Mouse (Mus musculus) A20 (cell line): ENCODE measurements around the gene Hba-a2.
A peak's percentile ranks its signal among the peaks of the same experiment; 100 is the strongest.
"Not testable (repeated sequence)": the region's sequence is repeated elsewhere in the genome, so short reads cannot be mapped to it uniquely, and the experiment has no call there.

Experiments
- DNase-seq: peaks from one replicate; pipeline ENCODE4 v3.0.0-alpha.2; 2011; ENCODE audit warnings: low read depth, low spot score

Gene Hba-a2

DNA sequence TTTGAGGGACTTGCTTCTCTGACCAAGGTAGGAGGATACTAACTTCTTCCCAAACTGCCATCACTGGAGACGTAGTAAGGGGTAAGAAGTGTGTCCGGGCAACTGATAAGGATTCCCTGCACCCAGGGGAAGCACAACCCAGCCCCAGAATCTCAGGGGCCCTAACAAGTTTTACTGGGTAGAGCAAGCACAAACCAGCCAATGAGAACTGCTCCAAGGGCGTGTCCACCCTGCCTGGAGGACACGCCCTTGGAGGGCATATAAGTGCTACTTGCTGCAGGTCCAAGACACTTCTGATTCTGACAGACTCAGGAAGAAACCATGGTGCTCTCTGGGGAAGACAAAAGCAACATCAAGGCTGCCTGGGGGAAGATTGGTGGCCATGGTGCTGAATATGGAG lies at the start of gene Hba-a2:
Gene Hba-a2, plus strand, starts transcription at position 287 of the 400 bp plus-strand sequence.
- not testable (repeated sequence) for DNase-seq

DNA sequence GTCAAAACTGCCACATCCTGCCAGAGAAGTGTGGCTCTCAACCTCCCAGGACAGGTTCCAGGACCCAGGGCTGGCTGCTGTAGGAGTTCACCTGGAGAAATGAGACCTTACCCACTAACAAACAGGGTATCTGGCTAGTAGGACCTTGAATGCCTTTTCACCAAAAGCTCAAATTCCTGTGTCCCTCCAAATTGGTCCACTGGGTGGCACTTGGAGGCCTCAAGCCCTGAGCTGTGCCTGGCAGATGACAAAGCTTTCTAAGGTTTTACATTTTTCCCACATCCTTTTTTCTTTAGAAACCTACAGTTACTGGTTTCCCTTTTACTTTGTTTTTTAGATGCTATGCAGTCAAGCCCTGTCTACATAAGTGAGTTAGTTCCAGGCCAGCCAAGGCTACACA lies 49.2 kb upstream of the Hba-a2 start:
- DNase-seq = peak; percentile 34

DNA sequence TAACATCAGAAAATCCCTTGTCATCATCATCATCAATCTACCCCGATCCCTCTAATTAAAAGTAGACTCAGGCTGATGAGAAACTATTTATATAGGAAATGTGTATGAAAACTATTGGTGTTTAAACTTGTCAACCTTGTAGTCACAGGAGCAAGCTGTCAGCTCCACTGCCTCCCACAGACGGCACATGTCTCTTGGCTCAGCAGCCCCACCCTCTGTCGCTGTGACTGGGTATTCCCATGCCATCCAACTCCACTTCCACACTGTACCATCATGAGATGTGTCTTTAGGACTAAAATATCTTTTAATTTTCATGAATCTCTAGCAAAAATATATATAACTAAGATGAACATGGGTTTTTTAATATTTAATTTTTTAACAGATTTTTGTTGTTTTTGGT lies 47.9 kb upstream of the Hba-a2 start:
- no peak for DNase-seq

DNA sequence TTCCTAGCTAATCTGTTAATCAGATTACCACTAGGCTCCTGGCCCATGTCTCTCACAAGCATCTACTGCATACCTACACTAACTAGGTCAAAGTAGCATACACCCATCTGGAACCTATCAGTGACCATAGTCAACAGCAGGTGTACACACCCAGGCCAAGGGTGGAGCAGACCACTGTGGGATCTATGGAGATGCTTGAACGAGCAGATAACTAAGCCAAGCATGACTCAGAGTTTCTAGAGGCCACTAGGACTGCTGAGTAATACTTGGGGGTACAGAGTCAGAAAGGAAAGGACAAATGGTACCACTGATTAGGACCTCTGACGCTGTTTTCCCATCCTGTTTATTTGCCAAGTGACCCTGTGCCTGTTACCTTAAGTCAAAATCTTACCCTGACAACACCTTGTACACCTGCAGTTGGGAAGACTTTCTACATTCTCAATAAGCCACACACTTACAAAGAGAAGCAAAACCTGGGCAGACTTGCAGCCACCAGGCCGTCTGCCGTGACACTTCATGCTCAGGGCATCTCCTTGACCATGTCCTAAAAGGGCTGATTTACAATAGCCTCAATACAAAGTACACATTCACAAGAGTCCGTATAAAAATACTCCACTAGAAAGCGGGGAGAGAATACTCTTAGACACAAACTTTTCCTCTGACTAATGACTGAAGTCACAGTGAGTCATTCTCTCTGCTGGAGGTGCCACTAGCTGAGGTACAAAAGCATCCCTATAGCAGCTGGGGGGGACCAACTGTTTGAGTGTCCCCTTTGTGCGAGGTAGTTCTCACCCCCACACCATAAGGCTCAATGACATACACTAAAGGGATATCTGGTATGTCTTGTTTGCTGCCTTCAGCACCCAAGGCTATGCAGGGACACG lies 45.2 kb upstream of the Hba-a2 start:
- DNase-seq = no peak

DNA sequence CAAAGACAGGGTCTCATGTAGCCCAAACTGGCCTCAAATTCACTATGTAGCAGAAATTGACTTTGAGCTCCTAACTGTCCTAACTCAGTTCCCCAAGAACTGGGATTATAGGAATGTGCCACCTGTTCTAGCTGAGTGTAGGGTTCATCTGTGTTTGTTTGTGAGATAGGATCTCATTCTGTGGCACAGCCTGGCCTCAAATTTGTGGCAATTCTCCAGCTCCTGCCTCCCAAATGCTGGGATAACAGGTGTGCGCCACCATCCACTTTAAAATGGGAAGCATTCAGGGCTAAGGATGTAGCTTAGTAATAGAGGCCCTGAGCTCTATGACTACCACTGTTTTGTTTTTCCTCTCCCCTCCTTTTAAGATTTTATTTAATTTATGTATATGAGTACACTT lies 43.2 kb upstream of the Hba-a2 start:
- no peak for DNase-seq

DNA sequence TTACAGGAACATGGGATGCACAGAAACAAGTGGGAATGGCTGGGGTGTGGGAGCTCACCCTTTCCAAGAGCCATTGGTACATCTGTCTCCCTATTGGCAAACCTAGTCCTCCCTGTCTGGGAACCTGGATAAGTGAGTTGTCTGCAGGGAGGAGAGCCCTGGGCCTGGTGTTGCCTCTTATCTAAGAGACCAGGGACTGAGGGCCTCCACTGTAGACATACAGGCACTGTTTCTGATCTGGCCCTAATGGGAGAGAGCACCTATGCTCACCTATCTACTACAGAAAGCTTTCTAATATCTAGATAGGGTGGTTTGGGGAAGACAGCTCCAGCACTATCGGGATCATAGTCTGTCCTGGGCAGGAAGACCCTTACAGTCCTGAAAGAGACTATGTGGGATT lies 40.1 kb upstream of the Hba-a2 start:
- no peak for DNase-seq

DNA sequence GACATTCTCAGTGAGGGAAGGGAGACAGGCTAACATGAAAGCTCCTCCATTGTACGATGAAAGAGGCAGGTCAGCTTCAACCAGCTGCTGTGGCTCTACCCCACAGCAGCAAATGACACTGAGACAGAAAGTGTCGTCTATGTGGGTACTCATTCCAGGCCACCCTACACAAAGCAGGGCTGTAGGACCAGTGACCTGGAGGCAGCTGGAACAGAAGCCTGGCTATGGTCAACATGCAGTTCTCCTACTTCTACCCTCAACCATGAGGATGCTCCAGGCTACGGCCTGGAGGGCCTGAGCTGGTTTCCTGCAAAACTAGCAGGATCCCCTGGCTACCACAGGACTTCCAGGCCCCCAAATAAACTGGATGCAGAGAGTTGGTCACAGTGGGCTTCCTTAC lies 39.7 kb upstream of the Hba-a2 start:
- no peak for DNase-seq

DNA sequence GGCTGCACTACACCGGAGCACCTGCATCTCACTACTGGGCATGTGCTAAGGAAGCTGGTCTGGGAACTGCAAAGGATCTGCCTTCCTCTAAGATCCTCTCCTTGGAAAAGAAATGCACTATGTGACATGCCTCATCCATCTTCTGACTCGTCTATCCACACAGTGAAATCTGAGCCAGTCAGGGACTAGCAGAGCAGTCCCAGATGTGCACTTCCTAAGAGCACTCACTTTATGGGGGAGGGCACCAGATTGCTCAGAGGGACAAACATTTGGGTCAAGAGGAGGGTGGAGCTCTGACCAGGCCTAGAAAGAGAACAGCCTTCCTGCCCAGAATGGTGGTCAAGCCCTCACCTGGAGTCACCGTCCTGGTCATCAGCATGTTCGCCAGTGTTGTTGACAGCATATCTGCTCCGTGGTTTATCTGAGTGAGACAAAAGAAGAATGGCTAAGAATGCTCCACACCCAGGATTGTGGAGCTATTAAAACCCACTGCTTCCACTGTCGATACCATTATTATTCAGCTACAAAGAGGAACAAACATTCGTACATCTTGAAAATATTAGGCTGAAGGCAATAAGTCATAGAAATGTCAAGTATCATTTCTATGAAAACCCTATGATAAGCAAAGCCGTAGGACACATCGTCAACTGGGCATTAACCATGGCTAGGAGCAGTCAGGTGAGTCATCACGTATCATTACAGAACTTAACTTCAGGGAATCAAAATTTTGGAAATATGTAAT lies 33.4 kb upstream of the Hba-a2 start:
- no peak for DNase-seq

DNA sequence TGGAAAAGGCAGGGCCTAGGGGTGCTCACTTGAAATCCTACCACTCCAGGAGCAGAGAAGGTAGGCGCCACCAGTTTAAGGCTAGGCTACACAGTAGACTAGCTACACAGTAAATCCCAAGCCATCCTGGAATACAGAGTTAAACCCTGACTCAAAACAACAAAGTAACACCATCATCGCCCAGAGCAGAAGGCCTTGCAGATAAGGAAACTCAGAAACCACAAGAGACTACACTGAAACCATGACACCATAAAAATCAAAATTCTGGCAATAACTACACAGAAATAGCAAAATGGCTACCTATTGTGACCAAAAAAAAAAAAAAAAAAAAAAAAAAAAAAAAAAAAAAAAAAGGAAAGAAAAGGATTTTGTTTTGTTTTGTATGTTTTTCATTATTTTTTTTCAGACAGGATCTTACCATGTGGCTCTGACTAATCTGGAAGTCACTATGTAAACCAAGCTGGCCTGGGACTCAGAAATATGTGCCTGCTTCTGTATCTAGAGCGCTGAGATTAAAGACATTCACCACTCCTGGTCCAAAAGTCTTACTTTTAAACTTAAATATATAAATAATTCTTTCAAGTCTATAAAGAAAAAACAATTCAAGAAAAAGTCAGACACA lies 31.1 kb upstream of the Hba-a2 start:
- DNase-seq = no peak

DNA sequence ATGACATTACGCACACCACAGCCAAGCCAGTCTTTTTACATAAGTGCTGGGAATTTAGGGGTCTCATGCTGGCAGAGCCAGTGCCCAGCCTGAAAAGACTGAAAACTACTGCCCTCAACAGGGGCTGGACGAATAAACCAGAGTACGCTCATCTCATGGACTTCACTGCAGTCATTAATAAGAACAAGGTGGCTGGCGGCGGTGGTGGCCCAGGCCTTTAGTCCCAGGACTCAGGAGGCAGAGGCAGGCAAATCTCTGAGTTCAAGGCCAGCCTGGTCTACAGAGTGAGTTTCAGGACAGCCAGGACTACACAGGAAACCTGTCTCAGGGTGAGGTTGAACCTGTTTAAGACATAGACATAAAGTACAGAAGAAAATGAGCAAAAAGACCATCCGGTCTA lies 30.1 kb upstream of the Hba-a2 start:
- DNase-seq = no peak

DNA sequence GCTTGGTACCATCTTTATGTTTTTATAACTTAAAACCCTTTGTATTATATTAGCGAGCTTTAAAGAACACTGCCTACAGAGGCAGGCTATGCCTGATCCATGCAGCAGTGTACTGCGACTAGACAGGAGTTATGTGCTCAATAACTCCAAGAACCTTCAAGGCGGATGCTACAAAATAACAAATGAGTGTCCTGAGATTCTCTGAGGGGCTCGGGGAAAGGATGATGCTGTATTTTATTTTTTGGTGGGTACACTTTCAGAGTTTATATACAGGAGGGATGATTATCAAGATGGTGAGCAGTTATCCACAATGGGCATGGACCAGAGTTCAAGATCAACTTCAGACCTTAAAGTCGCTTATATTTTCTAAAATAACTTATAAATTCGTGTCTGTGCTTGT lies 29.5 kb upstream of the Hba-a2 start:
- peak; percentile 51 for DNase-seq

DNA sequence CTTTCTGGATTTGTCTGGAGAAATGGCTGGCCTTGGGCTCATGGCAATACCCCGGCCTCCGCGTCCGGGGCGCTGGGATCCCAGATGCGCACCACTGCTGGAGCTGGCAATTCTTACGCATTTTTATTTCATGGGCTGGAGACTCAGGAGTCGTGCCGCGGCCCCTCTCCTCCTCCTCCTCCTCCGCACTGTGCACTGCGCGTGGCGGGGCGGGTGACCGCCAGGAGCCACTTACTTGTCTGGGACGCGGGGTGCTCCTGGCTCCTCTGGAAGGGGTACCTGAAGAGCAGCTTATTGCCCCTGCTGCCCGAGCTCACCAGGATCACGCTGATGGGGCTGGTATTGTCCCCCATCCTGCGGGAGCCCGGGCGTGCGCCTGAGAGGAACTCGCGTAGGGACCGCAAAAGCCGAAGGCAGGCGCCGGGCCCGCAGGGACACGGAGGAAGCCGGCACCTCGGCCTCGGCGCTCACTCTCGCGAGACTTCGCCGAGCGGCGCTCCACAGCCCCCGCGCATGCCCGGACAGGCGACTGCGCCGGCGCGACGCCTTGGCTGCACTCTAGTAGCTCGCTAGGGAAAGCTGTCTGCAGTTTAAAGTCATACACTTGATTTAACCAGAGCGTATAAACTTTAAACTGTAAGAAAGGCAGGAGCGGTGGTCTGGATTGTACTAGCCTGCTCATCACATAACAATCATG lies 29.0 kb upstream of the Hba-a2 start, which contains the start of gene Nprl3:
Gene Nprl3, minus strand, starts transcription at position 520 of the 697 bp plus-strand sequence.
- peak; percentile 96 for DNase-seq

DNA sequence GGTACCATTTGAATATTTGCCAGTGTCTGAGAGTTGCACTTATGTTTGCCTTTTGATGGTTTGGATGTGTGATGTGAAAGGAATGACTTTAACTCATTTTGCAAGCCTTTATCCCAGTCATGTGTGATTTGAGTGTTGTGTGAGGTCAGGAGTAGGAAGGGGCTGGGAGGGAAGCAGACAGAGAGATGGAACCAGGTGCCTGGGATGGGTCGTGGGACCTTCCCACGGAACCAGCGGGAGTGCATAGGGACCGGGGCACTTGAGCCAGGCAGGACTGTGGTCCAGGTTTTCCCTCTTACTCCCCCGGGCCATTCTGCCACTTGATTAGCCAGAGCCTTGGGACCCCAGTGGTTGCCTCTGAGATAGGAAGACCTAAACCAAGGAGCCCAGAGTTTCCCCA lies 28.3 kb upstream of the Hba-a2 start:
- DNase-seq = no peak

DNA sequence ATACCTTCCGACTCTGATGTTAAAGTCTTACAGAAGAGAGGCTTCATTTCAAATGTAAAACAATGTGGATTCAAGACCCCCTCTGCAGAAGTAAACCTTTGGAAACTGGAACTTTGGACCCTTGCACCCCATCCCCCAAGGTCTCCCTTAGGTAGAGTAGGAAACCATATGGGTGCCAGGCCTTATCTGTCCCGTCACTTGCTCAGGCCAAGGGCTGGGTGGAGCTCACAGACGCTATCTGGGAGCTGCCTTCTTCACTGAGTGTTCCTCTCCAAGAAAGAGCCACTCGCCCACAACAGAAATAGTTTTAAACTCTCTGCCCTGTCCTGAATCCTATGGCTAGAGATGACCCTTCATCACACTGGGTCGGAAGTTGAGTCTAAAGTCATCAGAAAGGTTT lies 27.3 kb upstream of the Hba-a2 start:
- no peak for DNase-seq

DNA sequence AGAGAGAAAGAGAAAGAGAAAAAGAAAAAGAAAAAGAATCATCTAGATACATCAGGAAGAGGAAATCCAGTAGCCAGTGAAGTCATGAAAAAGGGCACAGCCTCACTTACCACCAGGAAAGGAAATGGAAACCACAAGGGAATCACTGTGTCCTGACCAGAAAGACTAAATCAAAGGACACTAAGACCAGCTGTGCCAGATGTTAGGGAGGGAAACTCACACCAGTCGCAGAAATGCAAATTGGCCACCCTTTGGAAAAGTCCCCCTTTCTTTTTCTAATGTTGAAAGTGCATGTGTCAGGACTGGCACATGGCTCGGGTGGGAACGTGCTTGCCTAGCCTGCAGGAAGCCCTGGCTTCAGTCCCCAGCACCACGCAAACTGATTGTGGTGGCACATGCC lies 25.1 kb upstream of the Hba-a2 start:
- peak; percentile 40 for DNase-seq

DNA sequence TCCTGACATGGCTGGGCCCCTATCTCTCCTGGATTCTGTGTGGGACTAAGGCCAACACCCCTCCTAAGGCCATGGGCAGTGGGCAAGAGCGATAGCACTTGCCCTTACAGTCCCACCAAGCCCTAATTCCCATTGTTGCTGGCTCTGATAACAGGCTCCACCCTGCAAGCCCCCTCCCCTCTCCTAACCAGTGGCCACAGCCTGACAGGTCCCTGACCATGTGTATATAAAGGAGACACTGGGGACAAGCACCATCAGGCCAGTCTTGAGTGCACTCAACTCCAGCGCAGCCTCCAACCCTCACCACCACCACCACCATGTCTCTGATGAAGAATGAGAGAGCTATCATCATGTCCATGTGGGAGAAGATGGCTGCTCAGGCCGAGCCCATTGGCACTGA lies 19.9 kb upstream of the Hba-a2 start, which contains the start of gene Hba-x:
Gene Hba-x, plus strand, starts transcription at position 54 of the 400 bp plus-strand sequence.
- DNase-seq = no peak

DNA sequence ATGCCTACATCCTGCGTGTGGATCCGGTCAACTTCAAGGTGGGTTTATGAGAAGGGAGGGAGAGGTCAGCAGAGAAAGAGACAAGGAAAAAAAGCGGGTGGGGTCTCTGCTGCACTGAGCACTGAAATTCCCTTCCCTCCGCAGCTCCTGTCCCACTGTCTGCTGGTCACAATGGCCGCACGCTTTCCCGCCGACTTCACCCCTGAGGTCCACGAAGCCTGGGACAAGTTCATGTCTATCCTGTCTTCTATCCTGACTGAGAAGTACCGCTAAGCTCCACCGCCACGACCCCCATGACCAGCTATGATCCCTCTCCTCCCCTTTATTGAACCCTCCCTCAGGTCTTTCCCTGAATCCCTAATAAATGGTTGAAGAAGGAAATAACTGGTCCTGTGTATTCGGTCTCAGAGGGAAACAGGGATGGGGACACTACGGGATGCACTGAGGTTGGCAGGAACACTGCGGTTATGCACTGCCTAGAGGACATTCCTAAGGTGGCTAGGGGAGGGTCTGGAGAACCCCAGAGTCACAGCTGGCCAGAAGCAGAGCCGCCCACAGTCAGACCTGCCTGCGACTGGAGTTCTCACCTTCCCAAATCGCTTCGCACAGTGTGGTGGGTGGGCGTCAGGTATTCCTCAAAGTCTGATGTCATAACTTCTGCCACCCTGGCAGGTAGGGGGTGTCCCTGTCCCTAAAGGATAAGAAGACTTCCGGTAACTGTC lies 18.4 kb upstream of the Hba-a2 start:
- DNase-seq = no peak

DNA sequence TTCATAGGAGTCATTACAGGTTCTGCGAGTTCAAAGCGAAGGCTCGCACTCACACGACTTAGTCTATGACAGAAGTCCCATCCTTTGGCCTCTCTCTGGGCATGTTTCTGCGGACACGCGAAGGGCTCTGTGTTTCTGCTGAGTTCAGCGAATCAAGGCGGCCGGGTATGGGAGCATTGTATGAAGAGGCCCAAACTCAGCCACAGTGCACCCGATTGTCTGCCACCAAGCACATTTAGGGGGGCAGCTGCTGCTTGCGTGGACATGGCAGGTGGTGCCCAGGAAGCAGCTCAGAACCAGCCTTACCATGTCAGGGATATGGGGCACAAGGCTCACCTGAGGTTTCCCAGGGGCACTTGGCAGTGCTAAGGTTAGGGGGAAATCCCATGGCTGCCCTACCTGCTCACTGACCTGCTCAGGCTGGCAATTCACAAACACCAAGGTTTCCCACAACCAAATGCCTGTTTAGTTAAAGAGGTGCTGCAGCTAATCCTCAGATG lies 17.8 kb upstream of the Hba-a2 start:
- DNase-seq = no peak

DNA sequence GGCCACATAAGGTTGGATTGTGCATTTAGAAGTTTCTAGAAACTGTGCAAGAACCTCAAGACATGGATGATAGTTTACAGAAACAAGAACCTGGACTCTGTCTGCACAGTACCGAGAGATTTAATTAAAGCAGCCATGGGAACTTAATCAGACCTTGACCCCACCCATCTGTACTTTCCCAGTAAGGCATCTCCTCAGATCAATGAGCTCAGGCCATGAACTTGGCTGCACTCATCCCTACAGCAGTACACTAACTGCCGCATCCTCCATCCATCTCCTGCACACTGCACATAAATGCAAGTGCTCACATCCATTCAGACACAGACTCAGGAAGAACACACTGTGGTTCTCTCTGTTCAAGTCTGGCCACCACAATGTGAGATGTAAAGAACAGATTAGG lies 15.6 kb upstream of the Hba-a2 start:
- DNase-seq = no peak

DNA sequence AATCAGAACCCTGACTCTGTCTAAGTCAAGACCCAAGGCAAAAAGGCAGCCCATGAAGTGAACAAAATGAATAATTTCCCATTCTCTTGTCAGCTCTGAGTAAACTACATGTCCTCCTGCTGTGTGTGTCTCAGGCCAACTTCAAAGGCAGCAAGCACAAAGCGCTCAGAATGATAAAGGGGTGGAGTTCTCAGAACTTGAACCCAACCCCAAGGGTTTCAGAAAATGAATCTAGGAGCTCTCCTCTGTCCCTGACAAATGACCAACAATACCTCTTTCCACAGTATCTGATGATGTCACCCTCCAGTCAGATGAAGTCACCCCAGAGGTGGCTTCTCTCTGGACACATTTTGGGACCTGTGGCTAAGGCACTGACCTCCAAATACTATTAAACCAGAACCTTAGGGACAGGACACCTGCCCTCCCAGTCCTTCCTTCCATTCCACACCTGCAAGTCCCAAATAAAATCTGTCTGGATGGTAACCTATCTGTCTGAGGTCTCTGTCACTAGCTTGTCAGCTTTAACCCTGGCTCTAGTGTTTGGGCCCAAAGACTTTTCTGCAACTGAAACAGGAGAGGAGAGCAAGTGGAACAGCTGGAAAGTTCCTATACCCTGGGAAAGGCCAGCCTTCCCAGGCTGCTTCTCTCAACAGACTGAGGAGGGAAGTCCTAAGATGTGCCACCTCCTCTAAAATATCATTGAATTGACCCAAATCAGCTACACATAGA lies 14.7 kb upstream of the Hba-a2 start:
- no peak for DNase-seq
